Mouse (Mus musculus) monocyte, adult 5-6 weeks (primary cell): ENCODE measurements around the gene Slc35f4. TPM values are rescaled to one million over a fixed set of nuclear protein-coding genes. Genes with fewer than 3 reads are reported as not detected.

Source experiments
- ATAC-seq: fragments of 153-309, 156-312 bp; replicated peaks from 2 replicates; pipeline ENCODE4 v1.8.0; 2017; ENCODE audit warnings: mild to moderate bottlenecking; ENCODE audit not compliant: low TSS enrichment, insufficient number of reproducible peaks, severe bottlenecking, poor library complexity, low FRiP score
- total RNA-seq: library from RNA; stranded (forward); fragments of 200-1000, 200-491, 200-594 nt; gene quantifications from 3 replicates; pipeline ENCODE4 v1.2.3, GENCODE M21; 2017

The Slc35f4 gene
- total RNA-seq, result not detected in 3 replicates

- ATAC-seq, result no peak
These were observed at the start of gene Slc35f4 for GRCm38 (mm10) chr14:49525931-49526291. Gene Slc35f4 (minus strand): TSS chr14:49526046.

- no peak for ATAC-seq
These were observed 42.5 kb upstream of the Slc35f4 start for GRCm38 (mm10) chr14:49568369-49568768.

- no peak for ATAC-seq
These were observed 34.9 kb upstream of the Slc35f4 start for GRCm38 (mm10) chr14:49560706-49561105.

DNA sequence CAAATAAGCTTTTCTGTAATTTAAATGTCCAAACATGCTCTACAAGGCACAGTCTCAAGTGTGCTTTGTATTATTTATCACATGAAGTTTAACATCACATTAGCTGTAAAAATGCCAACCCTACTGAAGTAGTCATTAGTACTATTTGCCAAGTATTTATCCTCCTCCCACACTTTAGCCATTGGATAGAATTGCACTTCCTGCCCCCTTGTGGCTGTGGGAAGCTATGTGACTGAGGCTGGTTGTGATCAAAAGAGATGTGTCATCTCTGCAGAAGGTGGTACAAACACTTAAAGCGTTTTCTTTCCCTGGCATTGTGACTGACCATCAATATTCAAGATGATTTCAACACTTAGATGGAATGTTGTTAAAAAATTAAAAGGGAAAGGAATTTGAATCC is 14.3 kb upstream of the Slc35f4 start:
- no peak for ATAC-seq

DNA sequence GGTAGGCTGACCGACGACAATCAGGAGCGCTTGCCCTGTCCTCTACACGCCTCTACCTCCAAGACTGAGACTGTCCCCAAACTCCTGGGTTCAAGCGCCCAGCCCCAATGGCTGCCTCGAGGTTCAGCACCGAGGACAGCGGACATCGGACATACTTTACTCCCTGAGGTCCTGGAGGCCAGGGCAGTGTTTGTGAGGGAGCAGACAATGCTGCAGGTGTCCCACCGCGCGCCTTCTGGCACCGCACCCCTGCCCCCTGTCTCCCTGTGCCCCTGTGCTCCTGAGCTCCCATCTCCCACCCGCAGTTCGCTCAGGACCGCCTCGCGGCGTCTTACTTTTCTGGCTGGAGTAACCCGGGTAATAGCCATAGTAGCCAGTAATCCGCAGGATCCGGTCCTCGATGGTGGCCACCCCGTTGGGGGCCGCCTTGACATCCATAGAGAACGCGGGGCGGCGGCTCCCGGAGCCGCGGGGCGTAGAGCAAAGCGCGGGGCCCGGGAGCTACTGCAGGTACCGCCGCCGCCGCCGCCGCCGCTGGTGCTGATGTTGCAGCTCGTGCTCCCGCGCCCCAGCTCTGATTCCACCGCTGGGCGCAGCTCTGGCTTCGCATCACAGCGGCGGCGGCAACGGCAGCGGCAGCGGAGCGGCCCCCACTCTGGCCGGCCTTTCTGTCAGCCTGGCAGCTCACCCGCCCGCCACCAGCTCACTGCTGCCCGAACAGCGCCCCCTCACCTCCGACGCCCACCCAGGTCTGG is 493 bp downstream of the Slc35f4 start:
- ATAC-seq, result no peak

- ATAC-seq, result no peak
These were observed 1.2 kb downstream of the Slc35f4 start for GRCm38 (mm10) chr14:49524665-49525064.

DNA sequence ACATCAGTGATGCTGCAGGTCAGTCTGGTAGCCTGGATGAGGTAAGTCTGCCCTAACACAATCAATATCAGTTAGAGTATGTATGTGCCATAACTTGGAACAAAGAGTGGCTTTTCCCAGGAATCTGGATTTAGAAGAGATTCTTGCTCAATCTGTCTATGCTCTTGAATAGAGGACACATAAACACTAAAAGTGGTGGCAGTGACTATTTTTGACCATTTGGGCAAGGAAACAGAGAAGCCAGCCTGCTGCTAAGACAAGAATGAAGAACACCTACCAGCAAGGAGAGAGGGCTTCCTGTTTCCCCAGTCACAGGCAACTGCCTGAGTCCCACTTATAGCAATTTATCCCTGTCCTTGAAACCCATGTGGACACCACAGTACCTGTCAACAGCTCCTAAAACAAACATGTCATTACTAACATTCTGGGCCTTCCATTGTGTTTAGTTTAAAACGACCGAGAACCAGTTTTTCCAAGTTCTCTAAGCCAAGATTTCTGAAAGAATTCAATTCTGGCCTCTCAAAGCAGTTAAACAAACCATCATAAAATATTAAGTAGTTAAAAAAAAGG is 10.7 kb downstream of the Slc35f4 start:
- ATAC-seq, result no peak

GRCm38 (mm10) chr14:49514137-49514536 is 11.7 kb downstream of the Slc35f4 start:
- no peak for ATAC-seq

GRCm38 (mm10) chr14:49495192-49495591 is 30.7 kb downstream of the Slc35f4 start:
- no peak for ATAC-seq

DNA sequence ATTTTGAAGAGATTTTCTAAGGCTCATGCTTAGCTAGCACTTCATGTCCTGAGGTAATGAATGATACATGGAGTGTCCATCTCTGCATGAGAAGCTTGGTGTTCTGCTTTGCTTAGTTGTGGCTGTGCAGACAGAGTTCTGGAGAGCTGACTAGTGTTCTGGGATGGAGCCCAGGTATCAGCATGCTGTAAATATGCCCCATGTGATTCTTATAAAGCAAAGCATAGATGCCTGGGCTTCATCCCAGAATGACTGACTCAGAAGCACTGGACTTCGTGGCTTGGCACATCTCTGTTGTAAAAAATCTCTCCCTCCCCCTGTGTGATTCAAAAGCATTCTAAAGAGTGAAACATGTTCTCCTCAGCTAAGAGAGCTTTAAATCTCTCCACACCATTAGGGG is 32.1 kb downstream of the Slc35f4 start:
- ATAC-seq, result no peak

GRCm38 (mm10) chr14:49492506-49492905 is 33.3 kb downstream of the Slc35f4 start:
- no peak for ATAC-seq

GRCm38 (mm10) chr14:49476602-49477001 is 49.2 kb downstream of the Slc35f4 start:
- ATAC-seq, result no peak

DNA sequence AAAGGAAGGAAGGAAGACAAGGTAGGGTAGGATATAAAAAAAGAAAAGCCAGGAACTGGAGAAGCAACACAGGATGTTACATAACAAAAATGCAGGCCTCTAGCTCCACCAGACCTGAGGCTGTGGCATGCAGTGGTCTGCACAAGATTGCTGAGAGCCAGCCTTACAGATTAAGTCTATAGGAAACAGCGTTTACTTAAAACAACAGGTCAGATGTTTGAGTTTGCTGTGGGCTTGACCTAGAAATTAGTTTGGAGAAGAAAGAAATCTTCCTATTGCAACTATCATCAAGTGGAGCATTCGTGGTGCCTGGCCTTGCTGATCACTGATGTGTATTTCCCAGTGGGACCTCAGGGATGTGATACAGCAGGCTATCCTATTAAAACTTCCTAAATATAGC is 64.1 kb downstream of the Slc35f4 start:
- no peak for ATAC-seq

GRCm38 (mm10) chr14:49460799-49461198 is 65.0 kb downstream of the Slc35f4 start:
- ATAC-seq, result no peak

DNA sequence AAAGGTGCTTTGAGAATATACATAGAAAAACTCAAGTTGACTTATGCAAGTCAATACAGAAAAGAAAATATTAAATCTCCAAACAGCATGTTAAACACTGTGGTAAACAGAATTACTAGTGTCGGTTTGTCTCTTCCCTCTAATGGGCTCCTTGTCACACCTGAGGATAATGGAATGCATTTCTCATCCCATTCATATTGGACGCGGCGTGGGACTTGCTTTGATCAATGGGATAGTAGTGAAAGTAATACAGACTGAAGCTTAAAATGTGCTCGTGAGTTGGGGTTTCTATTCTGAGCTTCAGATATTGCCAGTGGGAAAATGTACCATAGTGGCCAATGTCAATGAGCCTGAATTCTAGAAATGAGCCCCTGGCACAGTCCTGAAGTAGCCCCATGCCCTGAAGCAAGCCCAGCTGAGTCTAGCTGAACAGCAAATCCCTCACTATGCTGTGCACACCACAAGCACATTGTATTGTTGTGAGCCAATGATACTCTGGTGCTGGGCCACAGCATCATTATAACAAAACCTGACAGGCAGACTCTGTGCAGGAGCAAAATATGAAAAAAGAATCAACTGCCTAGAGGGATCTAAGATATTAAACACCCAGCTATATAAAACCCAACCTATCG is 71.4 kb downstream of the Slc35f4 start:
- ATAC-seq, result no peak

- ATAC-seq, result no peak
These were observed 72.1 kb downstream of the Slc35f4 start for GRCm38 (mm10) chr14:49453782-49454181.

GRCm38 (mm10) chr14:49447669-49448068 is 78.2 kb downstream of the Slc35f4 start:
- no peak for ATAC-seq

GRCm38 (mm10) chr14:49446461-49446860 is 79.4 kb downstream of the Slc35f4 start:
- ATAC-seq, result no peak

DNA sequence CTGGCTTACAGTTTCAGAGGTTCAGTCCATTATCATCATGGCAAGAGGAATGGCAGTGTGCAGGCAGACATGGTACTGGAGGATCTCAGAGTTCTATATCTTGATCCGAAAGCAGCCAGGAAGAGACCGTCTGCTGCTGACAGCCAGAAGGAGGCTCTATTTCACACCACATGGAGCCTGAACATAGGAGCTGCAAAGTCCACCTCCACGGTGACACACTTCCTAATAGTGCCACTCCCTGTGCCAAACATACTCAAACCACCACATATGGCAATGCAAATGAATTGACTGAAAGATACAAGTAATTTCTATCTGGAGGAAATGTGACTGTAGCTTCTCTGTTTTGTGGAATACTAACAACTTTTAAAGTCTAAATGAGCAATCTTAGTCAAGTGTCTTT is 89.0 kb downstream of the Slc35f4 start:
- ATAC-seq, result no peak

- ATAC-seq, result no peak
These were observed 94.0 kb downstream of the Slc35f4 start for GRCm38 (mm10) chr14:49431821-49432220.
